Mouse (Mus musculus): ENCODE results near the gene Snx5. TPM values are rescaled to one million over a fixed set of nuclear protein-coding genes. Genes with fewer than 3 reads are reported as not detected.
A peak's percentile ranks its signal among the peaks of the same experiment; 100 is the strongest.

Snx5 gene
- 62.0 and 62.8 TPM in 2 replicates for polyA plus RNA-seq (2015; fragmentation: Nextera tagmentation; extraction: Ambion mirVana)

DNA sequence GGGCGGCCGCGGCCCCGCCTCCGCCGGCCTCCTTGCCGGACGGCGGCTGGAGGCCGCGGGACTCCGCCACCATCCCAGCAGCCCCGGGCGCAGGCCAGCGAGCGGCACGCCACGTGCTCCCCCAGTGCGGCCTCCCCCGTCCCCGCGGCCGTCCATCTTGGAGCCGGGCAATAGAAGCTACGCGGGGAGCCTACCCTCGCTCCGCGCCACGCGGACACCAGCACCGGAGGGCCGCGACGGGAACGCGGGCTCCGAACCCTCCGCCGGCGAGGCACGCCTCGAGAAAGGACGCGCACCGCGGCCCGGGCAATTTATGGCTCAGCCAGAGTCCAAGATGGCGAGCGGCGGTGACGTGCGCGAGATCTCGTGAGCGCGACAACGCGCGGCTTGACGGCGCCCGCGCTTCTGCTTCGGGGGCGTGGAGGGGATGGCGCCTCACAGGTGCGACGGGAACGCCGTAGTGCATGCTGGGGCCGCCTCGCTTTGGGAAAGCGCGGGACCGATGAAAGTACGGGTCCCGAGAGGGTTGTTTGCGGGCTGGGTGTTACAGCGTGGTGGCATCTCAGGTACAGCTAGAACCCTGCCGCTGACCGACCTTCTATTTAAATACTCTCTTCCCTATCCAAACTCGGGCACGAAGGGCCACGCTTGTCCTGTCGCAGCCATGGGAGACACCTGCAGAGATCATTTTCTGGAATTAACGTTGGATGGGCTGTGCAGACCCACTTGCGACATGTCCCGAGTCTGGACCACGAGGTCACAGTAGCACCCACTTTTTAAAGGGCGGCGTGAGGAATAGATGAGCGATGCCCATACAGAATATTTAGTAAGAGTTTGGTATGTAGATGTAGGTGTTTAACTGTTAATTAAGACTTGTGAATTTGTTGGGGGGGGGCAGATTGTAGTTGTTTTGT is at the start of gene Snx5, which contains the start of gene Mgme1:
Gene Snx5, minus strand, starts transcription at position 400 of the 914 bp plus-strand sequence.
Gene Mgme1, plus strand, starts transcription at position 157 of the 914 bp plus-strand sequence.
- Histone ChIP-seq H3K9me3 (no peaks in the 10 kb centered on the region), H3K4me1 (peaks cover 23% of the 10 kb centered on the region), H3K36me3 (replicated peaks) (no peaks in the 10 kb centered on the region), H3K4me3 (peak within 1 kb of the TSS; percentile 81), H3K27me3 (replicated peaks) (no peaks in the 10 kb centered on the region), H3K4me2 (peak within 1 kb of the TSS; percentile 70), H3K27ac (peak within 1 kb of the TSS; percentile 94), H3K9ac (peak within 1 kb of the TSS; percentile 95)
- ATAC-seq (replicated peaks): peak; percentile 98
- WGBS: under 1% methylated on average over 81 of the region's 93 CpGs

GRCm38 (mm10) chr2:144311372-144311771 is 40.7 kb upstream of the Snx5 start:
- no peak for ATAC-seq (replicated peaks)
- Histone ChIP-seq H3K4me2 (no peak overlapping the region), H3K27ac (no peak overlapping the region), H3K9me3 (no peaks in the 10 kb centered on the region), H3K9ac (no peak overlapping the region), H3K36me3 (replicated peaks) (no peaks in the 10 kb centered on the region), H3K27me3 (replicated peaks) (no peaks in the 10 kb centered on the region), H3K4me3 (no peak overlapping the region), H3K4me1 (no peaks in the 10 kb centered on the region)
- WGBS: 88% methylated on average over 2 of the region's 2 CpGs

GRCm38 (mm10) chr2:144310273-144310672 is 39.6 kb upstream of the Snx5 start:
- 25% methylated on average over 5 of the region's 5 CpGs for WGBS
- H3K36me3 ChIP-seq (replicated peaks): no peaks in the 10 kb centered on the region

DNA sequence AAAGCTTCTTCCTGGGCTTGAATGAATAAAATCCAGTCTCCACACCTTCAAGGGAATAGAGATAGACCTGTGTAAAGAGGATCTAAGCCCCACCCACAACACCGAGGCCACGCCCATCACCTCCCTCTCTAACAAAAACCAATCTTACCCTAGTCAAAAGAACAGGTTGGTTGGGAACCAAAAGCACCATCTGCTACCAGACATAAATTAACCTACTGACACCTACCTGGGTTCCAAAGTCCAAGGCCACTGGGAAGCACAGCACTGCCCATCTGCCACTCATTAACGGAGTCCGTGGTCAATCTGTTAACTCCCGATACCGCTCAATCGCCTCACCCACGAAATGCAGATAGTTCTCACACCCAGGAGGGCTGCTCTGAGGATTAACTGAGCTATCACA is 37.9 kb upstream of the Snx5 start:
- Histone ChIP-seq H3K36me3 (replicated peaks) (no peaks in the 10 kb centered on the region), H3K27ac (no peak overlapping the region), H3K9me3 (no peaks in the 10 kb centered on the region), H3K9ac (no peak overlapping the region), H3K4me2 (no peak overlapping the region), H3K4me1 (no peaks in the 10 kb centered on the region), H3K27me3 (replicated peaks) (no peaks in the 10 kb centered on the region), H3K4me3 (no peak overlapping the region)
- ATAC-seq (replicated peaks): no peak
- 55% methylated on average over 8 of the region's 8 CpGs for WGBS

More at GRCm38 (mm10) chr2:144310273-144310672, 39.6 kb upstream of the Snx5 start:
- H3K27ac ChIP-seq: no peak overlapping the region
- H3K27me3 ChIP-seq (replicated peaks): no peaks in the 10 kb centered on the region
- no peak overlapping the region for H3K4me3 ChIP-seq
- no peak for ATAC-seq (replicated peaks)
- H3K4me1 ChIP-seq: no peaks in the 10 kb centered on the region
- H3K4me2 ChIP-seq: no peak overlapping the region
- no peaks in the 10 kb centered on the region for H3K9me3 ChIP-seq
- no peak overlapping the region for H3K9ac ChIP-seq

DNA sequence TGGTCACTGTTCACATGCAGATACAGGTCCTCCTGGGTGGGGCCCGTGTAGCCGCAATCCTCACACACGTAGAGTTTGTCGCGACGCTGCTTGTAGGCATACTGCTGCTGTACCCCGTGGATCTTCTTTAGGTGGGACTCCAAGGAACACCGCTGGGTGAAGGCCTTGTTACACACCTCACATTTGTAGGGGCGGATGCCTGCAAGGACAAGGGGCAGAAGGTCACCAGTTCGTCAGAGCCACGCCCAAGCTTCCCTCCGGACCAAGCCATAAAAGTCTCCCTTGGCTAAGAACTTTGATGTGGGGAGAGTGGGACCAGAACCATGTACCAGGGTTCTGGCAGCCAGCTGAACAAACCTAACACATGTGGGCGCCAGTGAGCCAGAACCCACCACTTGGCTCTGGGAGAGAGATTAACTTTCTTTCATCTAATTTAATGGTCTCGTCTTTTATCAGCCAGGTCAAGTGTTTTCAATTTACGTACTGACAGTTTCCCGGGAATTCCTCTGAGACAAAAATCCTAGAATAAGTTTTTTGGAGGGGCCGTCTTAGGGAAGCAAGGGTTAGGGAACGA is 35.1 kb upstream of the Snx5 start:
- Histone ChIP-seq H3K4me2 (no peak overlapping the region), H3K9ac (no peak overlapping the region), H3K36me3 (replicated peaks) (no peaks in the 10 kb centered on the region), H3K4me3 (no peak overlapping the region), H3K27ac (no peak overlapping the region), H3K27me3 (replicated peaks) (no peaks in the 10 kb centered on the region), H3K9me3 (no peaks in the 10 kb centered on the region), H3K4me1 (no peaks in the 10 kb centered on the region)
- ATAC-seq (replicated peaks): no peak
- WGBS: 72% methylated on average over 18 of the region's 18 CpGs

DNA sequence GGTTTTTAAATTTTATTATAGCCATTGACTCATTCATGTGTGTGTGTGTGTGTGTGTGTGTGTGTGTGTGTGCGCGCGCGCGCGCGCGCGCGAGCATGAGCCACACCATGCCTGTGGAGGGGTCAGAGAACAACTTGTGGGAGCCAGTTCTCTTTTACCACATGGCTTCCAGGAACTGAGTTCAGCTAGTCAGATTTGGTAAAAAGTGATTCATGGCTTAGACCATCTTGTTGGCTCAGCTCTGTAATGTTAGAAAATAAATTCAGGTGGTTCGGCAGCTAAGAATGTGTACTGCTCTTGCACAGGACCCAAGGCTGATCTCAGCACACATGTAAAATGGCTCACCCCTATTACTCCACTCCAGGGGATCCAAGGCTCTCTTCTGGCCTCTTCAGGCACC is 30.4 kb upstream of the Snx5 start:
- Histone ChIP-seq H3K9ac (no peak overlapping the region), H3K27me3 (replicated peaks) (no peaks in the 10 kb centered on the region), H3K9me3 (no peaks in the 10 kb centered on the region), H3K4me1 (no peaks in the 10 kb centered on the region), H3K36me3 (replicated peaks) (no peaks in the 10 kb centered on the region), H3K4me2 (no peak overlapping the region), H3K27ac (no peak overlapping the region), H3K4me3 (no peak overlapping the region)
- ATAC-seq (replicated peaks): no peak
- 96% methylated on average over 11 of the region's 11 CpGs for WGBS

- H3K4me2 ChIP-seq: no peak overlapping the region
- H3K9ac ChIP-seq: no peak overlapping the region
- no peak for ATAC-seq (replicated peaks)
- no peaks in the 10 kb centered on the region for H3K27me3 ChIP-seq (replicated peaks)
- H3K4me1 ChIP-seq: no peaks in the 10 kb centered on the region
- 84% methylated on average over 9 of the region's 9 CpGs for WGBS
- no peaks in the 10 kb centered on the region for H3K9me3 ChIP-seq
- no peaks in the 10 kb centered on the region for H3K36me3 ChIP-seq (replicated peaks)
- H3K27ac ChIP-seq: no peak overlapping the region
- no peak overlapping the region for H3K4me3 ChIP-seq
Observed at GRCm38 (mm10) chr2:144299749-144300669, 29.3 kb upstream of the Snx5 start.

GRCm38 (mm10) chr2:144295145-144295735 is 24.5 kb upstream of the Snx5 start:
- ATAC-seq (replicated peaks): no peak
- Histone ChIP-seq H3K36me3 (replicated peaks) (no peaks in the 10 kb centered on the region), H3K27me3 (replicated peaks) (no peaks in the 10 kb centered on the region), H3K4me3 (no peak overlapping the region), H3K9ac (no peak overlapping the region), H3K9me3 (no peaks in the 10 kb centered on the region), H3K4me2 (no peak overlapping the region), H3K27ac (no peak overlapping the region), H3K4me1 (no peaks in the 10 kb centered on the region)
- WGBS: 70% methylated on average over 9 of the region's 9 CpGs

DNA sequence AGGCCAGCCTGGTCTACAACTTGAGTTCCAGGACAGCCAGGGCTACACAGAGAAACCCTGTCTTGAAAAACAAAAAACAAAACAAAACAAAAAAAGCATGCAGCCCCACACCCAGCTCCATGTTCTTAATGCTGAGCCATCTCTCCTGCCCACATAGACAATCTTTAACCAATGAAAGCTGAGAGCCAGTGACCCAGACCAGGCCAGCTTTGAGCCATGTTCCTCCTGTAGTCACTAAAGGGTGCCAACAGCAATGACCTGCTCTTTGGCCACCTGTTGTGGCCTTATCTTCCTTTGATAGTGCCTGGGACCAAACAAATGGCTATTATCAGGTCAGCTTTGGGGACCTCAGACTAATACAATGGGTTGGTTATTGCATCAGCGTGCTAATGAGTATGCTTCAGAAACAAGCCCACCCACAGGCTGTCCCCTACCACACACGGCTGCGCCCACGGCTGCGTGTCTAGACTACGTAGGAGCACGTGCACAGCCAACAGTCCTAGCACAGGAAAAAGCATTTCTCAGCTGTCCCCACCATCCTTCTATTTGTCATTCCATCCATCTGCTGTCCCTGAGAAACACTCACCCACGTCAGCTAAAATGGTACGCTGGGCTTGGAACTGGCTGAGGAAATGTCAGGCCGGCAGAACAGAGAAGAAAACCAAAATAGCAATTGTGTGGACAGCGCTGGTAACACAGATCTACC is 21.0 kb upstream of the Snx5 start:
- Histone ChIP-seq H3K4me3 (no peak overlapping the region), H3K9me3 (no peaks in the 10 kb centered on the region), H3K9ac (no peak overlapping the region), H3K4me1 (no peaks in the 10 kb centered on the region), H3K27ac (no peak overlapping the region), H3K27me3 (replicated peaks) (no peaks in the 10 kb centered on the region), H3K4me2 (no peak overlapping the region), H3K36me3 (replicated peaks) (no peaks in the 10 kb centered on the region)
- 87% methylated on average over 11 of the region's 11 CpGs for WGBS
- ATAC-seq (replicated peaks): no peak

GRCm38 (mm10) chr2:144290321-144290720 is 19.6 kb upstream of the Snx5 start:
- no peak overlapping the region for H3K4me2 ChIP-seq
- no peaks in the 10 kb centered on the region for H3K9me3 ChIP-seq
- H3K36me3 ChIP-seq (replicated peaks): no peaks in the 10 kb centered on the region
- no peak overlapping the region for H3K27ac ChIP-seq
- ATAC-seq (replicated peaks): no peak
- WGBS: 89% methylated on average over 7 of the region's 7 CpGs
- H3K4me3 ChIP-seq: no peak overlapping the region
- no peaks in the 10 kb centered on the region for H3K27me3 ChIP-seq (replicated peaks)
- H3K4me1 ChIP-seq: no peaks in the 10 kb centered on the region
- H3K9ac ChIP-seq: no peak overlapping the region

DNA sequence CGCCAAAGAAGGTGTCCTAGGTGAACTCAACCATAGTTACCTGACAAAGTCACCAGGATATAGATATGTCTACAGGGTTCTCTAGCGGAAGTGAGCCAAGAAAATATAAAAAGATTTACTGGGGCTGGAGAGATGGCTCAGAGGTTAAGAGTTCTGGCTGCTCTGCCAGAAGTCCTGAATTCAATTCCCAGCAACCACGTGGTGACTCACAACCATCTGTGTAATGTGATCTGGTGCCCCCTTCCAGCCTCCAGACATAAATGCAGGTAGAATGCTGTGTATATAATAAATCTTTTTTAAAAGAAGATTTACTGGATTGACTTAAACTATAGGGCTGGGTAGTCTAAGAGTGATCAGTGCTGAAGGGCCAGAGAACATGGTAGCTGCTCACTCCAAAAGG is 10.7 kb upstream of the Snx5 start:
- 0 out of 2 replicates have a peak, but pooled peaks cover 4% of the 10 kb centered on the region for H3K36me3 ChIP-seq (replicated peaks)
- no peak overlapping the region for H3K4me2 ChIP-seq
- ATAC-seq (replicated peaks): no peak
- H3K27ac ChIP-seq: no peak overlapping the region
- no peak overlapping the region for H3K4me3 ChIP-seq
- no peaks in the 10 kb centered on the region for H3K27me3 ChIP-seq (replicated peaks)
- H3K9ac ChIP-seq: no peak overlapping the region
- no peaks in the 10 kb centered on the region for H3K4me1 ChIP-seq
- no peaks in the 10 kb centered on the region for H3K9me3 ChIP-seq
- WGBS: 74% methylated on average over 3 of the region's 3 CpGs

Data from midbrain, embryonic 15.5 days (tissue).